Mouse (Mus musculus): Measurements from ENCODE around the gene Msx2. TPM values are rescaled to one million over a fixed set of nuclear protein-coding genes. Genes with fewer than 3 reads are reported as not detected.

Gene Msx2
- polyA plus RNA-seq (2012; rRNA removed): 0.02 TPM in 2 replicates
- polyA plus RNA-seq (2014; fragmentation: Nextera tagmentation; extraction: Ambion mirVana): not detected in 2 replicates

DNA sequence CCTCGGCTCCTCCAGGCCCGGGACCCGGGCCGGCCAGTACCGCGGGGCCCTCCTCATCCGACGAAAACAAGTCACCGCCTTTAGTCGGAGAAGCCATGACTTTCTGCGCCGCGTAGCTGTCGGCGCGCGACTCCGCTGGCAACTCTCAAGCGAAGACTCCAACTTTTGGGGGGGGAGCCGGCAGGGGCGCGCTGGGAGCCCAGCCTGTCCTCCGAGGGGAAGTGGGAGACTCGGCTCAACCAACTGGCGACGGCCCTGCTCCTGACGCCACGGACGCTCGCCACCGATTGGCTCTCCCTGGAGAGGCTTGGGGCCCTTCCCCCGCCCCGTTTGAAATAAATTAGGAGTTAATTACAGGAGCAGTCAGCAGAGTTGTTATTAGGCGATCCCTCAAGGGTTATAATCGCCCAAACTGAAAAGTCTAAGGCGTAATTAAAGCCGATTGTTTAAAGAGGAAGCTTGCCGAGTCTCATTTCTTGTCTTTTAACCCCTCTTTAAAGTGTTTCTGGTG is at the start of gene Msx2:
Msx2 (minus strand) TSS at position 461 of the 511 bp plus-strand sequence.
- ATAC-seq (ENCODE audit: insufficient read depth): no peak
- Histone ChIP-seq H3K4me1 (replicated peaks; ENCODE audit: control insufficient read depth in 2 of 2, insufficient read depth in 2 of 2, low read length in 1 of 2) (no peaks in the 10 kb centered on the region), H3K27ac (no peak within 1 kb of the TSS), H3K27me3 (ENCODE audit: control insufficient read depth, insufficient read depth, low read length) (peaks cover 92% of the 10 kb centered on the region), H3K36me3 (replicated peaks; ENCODE audit: control insufficient read depth, insufficient read depth, low read depth) (no peaks in the 10 kb centered on the region), H3K4me3 (ENCODE audit: insufficient read depth in 1 of 2, low read depth in 2 of 2, low read length in 2 of 2) (peak within 1 kb of the TSS; percentile 11 to 25; a peak in 3 of 4 replicates), H3K4me2 (ENCODE audit: low read depth) (peak within 1 kb of the TSS; percentile 55), H3K9me3 (ENCODE audit: control insufficient read depth, low read length) (no peaks in the 10 kb centered on the region), H3K9ac (replicated peaks) (no peak within 1 kb of the TSS)
- no peak for TF ChIP-seq EP300 (IDR thresholded peaks at IDR 0.05; ENCODE audit: low read depth)
- TF ChIP-seq CTCF (IDR thresholded peaks at IDR 0.05; ENCODE audit: low read depth): no peak
- DNase-seq (ENCODE audit: low read depth in 3 of 3, low spot score in 3 of 3): no peak
- under 1% methylated on average over 38 of the region's 38 CpGs for WGBS (ENCODE audit: insufficient replicate concordance)

DNA sequence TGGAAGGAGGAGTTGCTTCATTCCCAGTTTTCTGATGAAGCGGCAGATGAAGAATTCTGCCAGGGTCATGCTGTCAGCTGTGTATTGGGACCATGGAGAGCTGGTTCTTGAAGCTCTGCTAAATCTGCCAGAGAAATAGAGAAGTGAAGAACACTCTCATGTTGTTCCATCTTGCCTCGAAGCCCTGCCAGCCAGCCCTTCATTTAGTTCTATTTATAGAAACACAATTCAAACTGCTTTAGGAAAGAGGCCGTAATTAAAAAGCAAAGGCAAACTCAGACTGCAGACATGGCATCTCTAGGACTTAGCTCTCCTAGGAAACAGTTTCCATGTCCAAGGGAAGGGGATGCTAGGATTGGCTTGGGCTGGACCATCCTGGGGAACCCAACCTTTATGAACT is 48.6 kb upstream of the Msx2 start:
- DNase-seq (ENCODE audit: low read depth in 3 of 3, low spot score in 3 of 3) (no peak), ATAC-seq (ENCODE audit: insufficient read depth) (no peak)
- no peaks in the 10 kb centered on the region for H3K36me3 ChIP-seq (replicated peaks; ENCODE audit: control insufficient read depth, insufficient read depth, low read depth)
- no peaks in the 10 kb centered on the region for H3K4me1 ChIP-seq (replicated peaks; ENCODE audit: control insufficient read depth in 2 of 2, insufficient read depth in 2 of 2, low read length in 1 of 2)
- H3K9me3 ChIP-seq (ENCODE audit: control insufficient read depth, low read length): no peaks in the 10 kb centered on the region
- no peak for TF ChIP-seq EP300 (IDR thresholded peaks at IDR 0.05; ENCODE audit: low read depth)
- no peak for TF ChIP-seq CTCF (IDR thresholded peaks at IDR 0.05; ENCODE audit: low read depth)
- 52% methylated on average over 3 of the region's 3 CpGs for WGBS (ENCODE audit: insufficient replicate concordance)
- H3K27ac ChIP-seq: no peak overlapping the region
- H3K9ac ChIP-seq (replicated peaks): no peak overlapping the region
- H3K27me3 ChIP-seq (ENCODE audit: control insufficient read depth, insufficient read depth, low read length): no peaks in the 10 kb centered on the region
- H3K4me3 ChIP-seq (ENCODE audit: insufficient read depth in 1 of 2, low read depth in 2 of 2, low read length in 2 of 2): no peak overlapping the region
- H3K4me2 ChIP-seq (ENCODE audit: low read depth): no peak overlapping the region

DNA sequence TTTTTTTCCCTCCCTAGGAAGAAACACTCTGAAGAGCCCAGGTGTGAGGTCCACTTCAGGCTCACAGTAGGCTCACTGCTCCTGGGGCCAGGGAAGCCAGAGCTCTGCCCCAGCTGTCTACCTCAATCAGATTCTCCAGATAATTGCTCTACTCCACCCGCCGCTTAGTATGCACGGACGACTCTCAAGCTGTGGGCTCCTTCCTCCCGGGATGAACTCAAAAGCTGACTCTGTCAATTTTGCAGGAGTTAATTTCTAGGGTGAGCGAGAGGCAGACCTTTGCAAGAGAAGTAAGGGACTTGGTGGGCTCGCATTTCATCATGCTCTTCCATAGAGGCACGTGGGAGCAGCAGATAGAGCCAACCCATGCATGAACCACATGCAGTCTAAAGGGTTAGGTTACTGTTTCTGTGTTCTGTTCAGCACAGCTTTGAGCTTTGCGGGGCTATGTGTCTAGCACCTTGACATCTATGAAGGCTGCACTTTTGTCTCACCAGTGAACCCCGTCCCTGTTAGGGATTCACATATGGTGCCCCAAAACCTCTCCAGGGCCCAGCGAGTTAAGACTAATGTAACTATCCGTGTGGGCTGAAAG is 47.6 kb upstream of the Msx2 start:
- WGBS (ENCODE audit: insufficient replicate concordance): 54% methylated on average over 12 of the region's 12 CpGs
- Histone ChIP-seq H3K9me3 (ENCODE audit: control insufficient read depth, low read length) (no peaks in the 10 kb centered on the region; the same call in 1 of the 2 replicates), H3K27me3 (ENCODE audit: control insufficient read depth, insufficient read depth, low read length) (no peaks in the 10 kb centered on the region), H3K4me2 (ENCODE audit: low read depth) (no peak overlapping the region), H3K27ac (no peak overlapping the region), H3K4me3 (ENCODE audit: insufficient read depth in 1 of 2, low read depth in 2 of 2, low read length in 2 of 2) (no peak overlapping the region), H3K9ac (replicated peaks) (no peak overlapping the region), H3K36me3 (replicated peaks; ENCODE audit: control insufficient read depth, insufficient read depth, low read depth) (no peaks in the 10 kb centered on the region), H3K4me1 (replicated peaks; ENCODE audit: control insufficient read depth in 2 of 2, insufficient read depth in 2 of 2, low read length in 1 of 2) (no peaks in the 10 kb centered on the region)
- ATAC-seq (ENCODE audit: insufficient read depth): no peak
- TF ChIP-seq EP300 (IDR thresholded peaks at IDR 0.05; ENCODE audit: low read depth) (no peak), CTCF (IDR thresholded peaks at IDR 0.05; ENCODE audit: low read depth) (no peak)
- DNase-seq (ENCODE audit: low read depth in 3 of 3, low spot score in 3 of 3): no peak

GRCm38 (mm10) chr13:53519727-53520126 is 46.9 kb upstream of the Msx2 start:
- WGBS (ENCODE audit: insufficient replicate concordance): 69% methylated on average over 8 of the region's 8 CpGs
- no peak for ATAC-seq (ENCODE audit: insufficient read depth)
- H3K4me3 ChIP-seq (ENCODE audit: insufficient read depth in 1 of 2, low read depth in 2 of 2, low read length in 2 of 2): no peak overlapping the region
- no peak overlapping the region for H3K27ac ChIP-seq
- no peak overlapping the region for H3K4me2 ChIP-seq (ENCODE audit: low read depth)
- DNase-seq (ENCODE audit: low read depth in 3 of 3, low spot score in 3 of 3): no peak
- no peaks in the 10 kb centered on the region for H3K36me3 ChIP-seq (replicated peaks; ENCODE audit: control insufficient read depth, insufficient read depth, low read depth)
- TF ChIP-seq CTCF (IDR thresholded peaks at IDR 0.05; ENCODE audit: low read depth): no peak
- no peak for TF ChIP-seq EP300 (IDR thresholded peaks at IDR 0.05; ENCODE audit: low read depth)
- H3K9me3 ChIP-seq (ENCODE audit: control insufficient read depth, low read length): no peaks in the 10 kb centered on the region; the same call in 1 of the 2 replicates
- no peaks in the 10 kb centered on the region for H3K27me3 ChIP-seq (ENCODE audit: control insufficient read depth, insufficient read depth, low read length)
- H3K4me1 ChIP-seq (replicated peaks; ENCODE audit: control insufficient read depth in 2 of 2, insufficient read depth in 2 of 2, low read length in 1 of 2): no peaks in the 10 kb centered on the region
- H3K9ac ChIP-seq (replicated peaks): no peak overlapping the region

DNA sequence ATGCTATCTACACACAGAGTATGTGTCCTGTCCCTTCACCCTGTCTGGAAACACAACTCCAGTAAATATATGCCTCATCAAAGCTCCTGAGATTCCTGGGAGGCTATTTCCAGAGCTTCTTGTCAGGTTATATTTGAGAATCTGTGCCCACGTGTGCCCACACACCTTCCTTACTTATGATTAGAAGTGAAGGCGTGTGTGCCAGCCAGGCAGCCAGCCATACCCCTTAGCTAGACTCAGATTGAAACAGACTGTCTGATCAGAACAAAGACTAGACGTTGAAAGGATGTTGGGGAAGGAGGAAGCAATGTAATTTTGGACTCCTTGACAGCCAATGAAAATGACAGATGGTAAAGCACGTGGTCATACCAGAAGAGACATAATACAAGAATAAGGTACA is 45.4 kb upstream of the Msx2 start:
- H3K4me3 ChIP-seq (ENCODE audit: insufficient read depth in 1 of 2, low read depth in 2 of 2, low read length in 2 of 2): no peak overlapping the region
- ATAC-seq (ENCODE audit: insufficient read depth) (no peak), DNase-seq (ENCODE audit: low read depth in 3 of 3, low spot score in 3 of 3) (no peak)
- no peak overlapping the region for H3K4me2 ChIP-seq (ENCODE audit: low read depth)
- TF ChIP-seq EP300 (IDR thresholded peaks at IDR 0.05; ENCODE audit: low read depth) (no peak), CTCF (IDR thresholded peaks at IDR 0.05; ENCODE audit: low read depth) (no peak)
- peaks cover 0 to 3% of the 10 kb centered on the region in 2 experiments; a peak in 1 of 4 replicates for H3K4me1 ChIP-seq (replicated peaks; ENCODE audit: control insufficient read depth in 2 of 2, insufficient read depth in 2 of 2, low read length in 1 of 2)
- H3K9me3 ChIP-seq (ENCODE audit: control insufficient read depth, low read length): no peaks in the 10 kb centered on the region; the same call in 1 of the 2 replicates
- H3K9ac ChIP-seq (replicated peaks): no peak overlapping the region
- H3K27ac ChIP-seq: no peak overlapping the region
- H3K27me3 ChIP-seq (ENCODE audit: control insufficient read depth, insufficient read depth, low read length): no peaks in the 10 kb centered on the region
- WGBS (ENCODE audit: insufficient replicate concordance): 38% methylated on average over 4 of the region's 4 CpGs
- H3K36me3 ChIP-seq (replicated peaks; ENCODE audit: control insufficient read depth, insufficient read depth, low read depth): no peaks in the 10 kb centered on the region
